Mouse (Mus musculus) fibroblast of lung, adult 2 months (primary cell): ENCODE data around the gene Rnf217.

Experiments
- DNase-seq: peaks from one replicate; pipeline ENCODE4 v3.0.0-alpha.2; 2011; ENCODE audit warnings: low read depth

The Rnf217 gene

GRCm38 (mm10) chr10:31553302-31553701, 55.7 kb downstream of the Rnf217 start:
- DNase-seq, result no peak

DNA sequence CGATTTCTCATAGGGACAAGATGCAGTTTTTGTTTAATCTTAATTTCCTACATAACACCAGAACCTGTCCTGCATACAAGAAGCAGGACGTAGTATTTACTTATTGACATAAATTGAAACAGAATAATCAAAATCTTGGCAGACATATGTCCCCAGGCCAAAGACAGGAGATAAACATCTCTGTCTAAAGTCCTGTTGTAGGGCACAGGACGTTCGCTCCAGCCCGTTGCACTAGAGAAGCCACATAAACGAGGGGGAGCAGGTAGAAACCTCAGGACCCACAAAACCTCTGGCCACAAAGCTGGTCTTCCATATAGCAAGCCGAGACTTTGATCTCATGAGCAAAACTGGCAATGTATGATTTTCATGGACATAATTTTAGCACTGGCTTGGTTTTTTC, 57.1 kb downstream of the Rnf217 start:
- no peak for DNase-seq

GRCm38 (mm10) chr10:31551362-31551761, 57.6 kb downstream of the Rnf217 start:
- DNase-seq, result no peak

DNA sequence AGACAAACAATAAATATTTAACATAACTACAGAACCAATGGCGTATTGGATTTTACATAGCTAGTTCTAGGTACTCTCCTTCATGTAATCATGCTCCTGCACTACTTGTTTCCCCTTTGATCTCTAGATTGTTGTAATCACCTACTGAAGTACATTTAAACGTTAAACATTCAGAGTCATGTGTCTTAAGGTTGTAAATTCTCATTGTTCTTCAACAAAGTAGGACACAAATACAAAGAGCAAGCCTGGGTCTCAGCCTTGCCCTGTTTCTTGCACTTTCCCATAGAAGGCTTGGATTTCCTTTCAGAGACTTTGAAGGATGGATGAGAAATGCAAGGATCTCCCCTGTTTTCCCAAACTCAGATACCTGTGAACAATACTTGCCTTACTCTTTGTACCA, 61.8 kb downstream of the Rnf217 start:
- DNase-seq, result no peak

DNA sequence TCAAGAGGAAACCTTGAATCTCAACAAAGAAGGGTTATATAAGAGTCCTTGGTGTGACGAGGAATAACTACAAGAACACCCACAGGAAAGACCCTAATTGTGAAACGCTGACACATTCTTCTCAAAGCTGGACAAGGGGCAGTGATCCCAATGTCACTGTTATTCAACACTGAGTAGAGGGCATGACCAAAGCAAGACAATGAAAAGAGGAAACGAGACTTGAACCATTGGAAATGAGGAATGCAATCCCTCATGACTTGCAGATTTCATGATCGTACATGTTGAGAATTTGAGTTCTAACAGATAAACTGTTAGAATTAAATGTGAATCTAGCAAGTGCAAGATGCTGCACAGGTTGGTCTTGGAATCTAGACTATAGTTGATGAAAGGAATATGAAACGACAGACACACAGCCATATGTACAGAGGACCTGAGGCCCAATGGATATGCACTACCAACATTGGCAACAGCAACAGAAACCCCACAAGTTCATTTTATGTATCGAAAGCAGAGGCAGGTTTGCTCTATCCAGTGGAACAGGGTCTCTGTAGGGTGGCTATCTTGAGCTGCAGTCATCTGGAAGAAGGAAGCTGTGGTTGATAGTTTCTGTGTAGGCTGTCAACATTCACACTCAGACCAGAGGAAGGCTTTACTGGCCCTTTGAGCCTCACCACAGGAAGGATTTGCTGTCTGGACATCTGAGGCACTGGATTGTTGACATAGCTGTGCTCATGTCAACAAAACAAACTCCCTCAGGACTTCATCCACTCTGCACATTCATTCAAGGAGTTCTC, 64.6 kb downstream of the Rnf217 start:
- no peak for DNase-seq

DNA sequence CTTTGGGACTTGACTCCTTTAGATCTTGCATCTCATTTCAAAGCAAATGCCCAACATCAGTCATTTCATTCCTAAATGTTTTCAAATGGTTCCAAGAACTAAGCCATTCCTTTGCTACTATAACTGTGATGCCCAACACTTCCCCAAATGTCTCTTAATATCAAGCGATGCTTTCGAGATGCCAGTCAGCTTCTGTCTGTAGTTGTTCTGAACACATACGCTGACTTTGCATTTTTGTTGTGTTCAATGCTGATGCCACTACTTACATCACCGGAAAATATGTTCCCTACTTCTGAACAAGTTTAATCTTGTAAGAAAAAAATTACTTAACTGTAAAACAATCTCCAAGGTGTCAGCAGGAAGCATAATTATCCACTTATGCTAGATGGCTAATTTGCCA, 68.5 kb downstream of the Rnf217 start:
- DNase-seq, result no peak

GRCm38 (mm10) chr10:31539351-31539750, 69.6 kb downstream of the Rnf217 start:
- peak; percentile 65 for DNase-seq

DNA sequence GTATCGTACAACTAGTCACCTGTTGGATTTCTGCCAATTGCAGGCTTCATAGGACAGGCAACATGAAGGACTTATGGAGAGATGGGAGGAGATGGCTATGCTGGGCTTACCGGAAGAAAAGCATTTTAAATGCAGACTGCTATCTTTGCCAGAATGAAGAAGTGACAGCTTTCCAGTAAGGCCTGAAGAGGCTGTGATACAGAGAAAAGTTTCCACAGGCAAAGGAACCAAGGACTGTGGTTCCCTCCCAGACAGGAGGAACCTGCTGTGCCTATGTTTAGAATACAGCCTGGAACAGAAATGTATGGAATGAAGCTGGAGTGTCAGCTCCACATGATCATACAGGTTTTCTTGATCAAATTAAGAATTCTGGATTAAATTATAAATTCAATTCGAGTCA, 70.3 kb downstream of the Rnf217 start:
- no peak for DNase-seq

GRCm38 (mm10) chr10:31538243-31538642, 70.7 kb downstream of the Rnf217 start:
- DNase-seq, result no peak

DNA sequence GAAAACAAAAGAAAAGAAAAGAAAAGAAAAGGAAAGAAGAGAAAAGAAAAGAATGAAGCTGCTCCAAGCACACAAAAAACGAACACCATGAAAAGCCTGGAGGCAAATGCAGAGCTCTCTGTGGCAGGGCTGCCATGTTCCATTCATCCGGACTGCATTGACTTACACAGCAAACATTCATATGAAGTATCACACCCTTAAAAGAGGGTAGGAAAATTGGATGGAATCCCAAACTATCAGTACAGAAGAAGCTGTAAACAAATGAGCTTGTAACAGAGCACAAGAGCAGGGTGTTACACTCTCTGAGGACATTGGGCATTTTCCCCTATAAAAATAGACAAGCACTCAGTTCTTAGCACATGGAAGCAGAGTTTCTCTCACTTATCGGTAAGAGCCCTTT, 71.8 kb downstream of the Rnf217 start:
- DNase-seq, result no peak

DNA sequence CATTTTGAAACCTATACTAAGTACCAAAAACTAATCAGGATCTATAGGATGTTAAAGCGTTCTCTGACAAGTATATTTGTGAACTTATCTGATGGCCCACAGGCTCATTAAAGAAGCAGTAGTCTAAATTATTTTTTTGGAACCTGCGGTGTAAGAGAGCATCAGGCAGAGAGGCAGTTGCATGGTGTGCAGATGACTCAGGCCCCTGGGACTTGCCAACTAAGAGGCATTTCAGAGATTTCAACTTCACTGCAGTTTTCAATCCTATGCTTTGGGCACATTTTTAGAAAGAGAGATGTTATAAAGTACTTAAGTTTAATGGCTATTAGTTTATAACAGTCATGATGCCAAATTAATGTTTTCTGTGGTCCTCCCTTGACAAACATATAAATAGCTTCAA, 73.9 kb downstream of the Rnf217 start:
- no peak for DNase-seq

- DNase-seq, result no peak
Measured at GRCm38 (mm10) chr10:31533270-31533826, 75.6 kb downstream of the Rnf217 start.

DNA sequence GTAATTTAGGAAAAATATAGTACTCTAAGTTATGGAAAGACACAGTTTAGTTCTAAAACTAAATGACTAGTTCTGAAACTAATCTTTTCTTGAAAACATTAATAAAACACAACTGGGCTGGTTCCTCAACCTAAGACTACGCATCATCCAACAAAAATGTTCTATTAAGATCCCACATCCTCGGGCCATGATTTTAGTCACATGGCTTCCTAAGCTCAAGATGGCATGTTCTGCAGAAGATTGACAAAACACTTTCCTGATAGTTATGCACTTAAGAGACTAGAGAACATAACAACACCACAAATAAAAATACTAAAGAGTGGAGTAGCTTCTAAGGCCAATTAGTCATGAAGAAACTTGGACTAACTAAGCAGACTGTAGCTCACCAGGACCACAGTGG, 76.2 kb downstream of the Rnf217 start:
- no peak for DNase-seq

- no peak for DNase-seq
Measured at GRCm38 (mm10) chr10:31528297-31528984, 80.5 kb downstream of the Rnf217 start.

- DNase-seq, result no peak
Measured at GRCm38 (mm10) chr10:31525705-31526104, 83.3 kb downstream of the Rnf217 start.

DNA sequence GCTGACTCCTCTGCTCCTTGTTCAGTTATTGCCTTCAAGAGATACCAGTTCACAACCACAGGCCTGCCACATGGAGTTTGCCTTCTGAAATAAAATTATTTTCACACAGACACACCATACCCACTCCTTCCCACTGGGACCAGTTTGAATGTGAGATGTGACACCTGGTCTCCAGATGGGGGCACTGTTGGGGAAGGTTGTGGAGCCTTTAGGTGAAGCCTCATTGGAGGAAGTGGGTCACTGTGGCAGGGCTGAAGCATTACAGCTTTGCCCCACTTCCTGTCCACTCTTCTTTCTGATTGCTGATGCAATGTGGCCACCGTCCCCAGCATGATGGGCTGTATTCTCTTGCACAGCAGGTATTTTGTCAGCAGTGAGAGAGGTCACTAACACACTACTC, 89.6 kb downstream of the Rnf217 start:
- no peak for DNase-seq

GRCm38 (mm10) chr10:31518210-31518609, 90.8 kb downstream of the Rnf217 start:
- DNase-seq, result no peak

GRCm38 (mm10) chr10:31517192-31517591, 91.8 kb downstream of the Rnf217 start:
- DNase-seq, result no peak

DNA sequence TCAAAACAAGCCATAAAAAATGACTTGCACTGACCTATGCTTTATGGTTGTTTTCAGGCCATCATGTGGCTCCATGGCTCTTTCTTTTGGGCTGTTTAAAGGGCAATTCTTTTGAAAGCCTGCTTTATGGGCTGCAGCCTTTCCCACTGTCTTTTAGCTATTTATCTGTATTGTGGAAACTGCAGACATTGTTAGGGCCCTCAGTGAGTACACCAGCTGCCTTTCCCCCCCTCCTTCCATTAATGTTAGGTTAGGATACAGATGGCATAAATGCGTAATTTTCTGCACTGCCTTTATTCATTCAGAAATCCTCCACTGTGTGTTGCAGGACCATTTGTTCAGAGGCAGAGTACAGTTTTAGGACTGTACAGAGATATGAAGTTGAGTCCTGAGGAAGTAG, 93.1 kb downstream of the Rnf217 start:
- DNase-seq, result no peak

DNA sequence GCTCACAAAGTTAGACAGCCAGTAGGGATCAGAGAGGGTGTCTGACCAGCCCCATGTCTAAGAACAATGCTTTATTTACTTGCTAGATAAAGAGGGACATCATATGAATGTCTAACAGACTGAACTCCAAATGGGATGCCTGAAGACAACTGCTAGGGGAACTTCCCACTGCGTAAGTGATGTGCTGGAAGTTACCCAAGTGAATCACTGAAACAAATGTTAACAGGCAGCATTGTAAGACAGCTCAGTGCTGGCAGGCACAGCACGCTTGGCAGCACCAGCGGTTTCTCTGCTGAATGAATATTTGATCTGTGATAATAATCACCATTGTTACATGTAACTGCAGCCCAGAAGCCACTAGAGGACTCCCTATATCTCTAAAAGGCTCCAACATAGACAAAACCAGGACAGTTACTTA, 104.8 kb downstream of the Rnf217 start:
- DNase-seq, result peak; percentile 57

- DNase-seq, result no peak
Measured at GRCm38 (mm10) chr10:31503542-31504133, 105.3 kb downstream of the Rnf217 start.

- no peak for DNase-seq
Measured at GRCm38 (mm10) chr10:31501644-31502043, 107.3 kb downstream of the Rnf217 start.

- no peak for DNase-seq
Measured at GRCm38 (mm10) chr10:31496931-31497330, 112.1 kb downstream of the Rnf217 start.
